Comparison of ENCODE assay signal across 8 mouse cellular contexts in genomic region chr7:110156712-110157260, GRCm38 (mm10). TPM values are rescaled to one million over a fixed set of nuclear protein-coding genes. Genes with fewer than 3 reads are reported as not detected.
DNase-seq lines count a peak whose midpoint lies in the region; ATAC-seq lines count a peak whose summit lies in the region.

No protein-coding gene starts in this region.

- no peak overlapping the region for H3K4me2 ChIP-seq in limb, embryonic 15.5 days
- H3K4me2 ChIP-seq in neural tube, embryonic 15.5 days = no peak overlapping the region

- WGBS in limb, embryonic 15.5 days = 57% methylated on average over 4 of the region's 4 CpGs
- WGBS in limb, embryonic 10.5 days = 72% methylated on average over 4 of the region's 4 CpGs
- WGBS in neural tube, embryonic 15.5 days = 68% methylated on average over 4 of the region's 4 CpGs

- no peak for DNase-seq in limb, embryonic 10.5 days (ENCODE audit: low spot score)
- peak; percentile 26 for DNase-seq in kidney, postnatal 14 days
- no peak for DNase-seq in layer of hippocampus, postnatal 10 days (ENCODE audit: low spot score in 2 of 2)
- no peak for DNase-seq in left cerebral cortex, adult 18-20 months (ENCODE audit: low spot score in 2 of 2)
- no peak for DNase-seq in right cerebral cortex, postnatal 14 days

- H3K9ac ChIP-seq in limb, embryonic 15.5 days = no peak overlapping the region
- H3K9ac ChIP-seq in neural tube, embryonic 15.5 days (replicated peaks) = no peak overlapping the region

- H3K36me3 ChIP-seq in limb, embryonic 15.5 days = no peaks in the 10 kb centered on the region
- no peaks in the 10 kb centered on the region for H3K36me3 ChIP-seq in limb, embryonic 10.5 days
- no peaks in the 10 kb centered on the region for H3K36me3 ChIP-seq in neural tube, embryonic 15.5 days

- no peak overlapping the region for H3K4me3 ChIP-seq in limb, embryonic 15.5 days
- no peak overlapping the region for H3K4me3 ChIP-seq in limb, embryonic 10.5 days
- no peak overlapping the region for H3K4me3 ChIP-seq in neural tube, embryonic 15.5 days (replicated peaks)

- peaks cover 15% of the 10 kb centered on the region for H3K4me1 ChIP-seq in limb, embryonic 15.5 days
- H3K4me1 ChIP-seq in limb, embryonic 10.5 days = peaks cover 10% of the 10 kb centered on the region; the same call in 1 of the 2 replicates
- no peaks in the 10 kb centered on the region for H3K4me1 ChIP-seq in neural tube, embryonic 15.5 days

- ATAC-seq in limb, embryonic 15.5 days (ENCODE audit: insufficient number of reproducible peaks, low FRiP score, low TSS enrichment, low read depth) = no peak
- ATAC-seq in erythroid progenitor cell, adult 5-6 weeks (replicated peaks; ENCODE audit: low FRiP score, poor library complexity, severe bottlenecking) = peak; percentile 79
- ATAC-seq in neural tube, embryonic 15.5 days (ENCODE audit: low FRiP score) = no peak

- 0 out of 2 replicates have a peak overlapping the region, but pooled peaks have one; percentile 38 for H3K27ac ChIP-seq in limb, embryonic 15.5 days
- H3K27ac ChIP-seq in limb, embryonic 10.5 days = no peak overlapping the region
- peak overlapping the region; percentile 37; the same call in 1 of the 2 replicates for H3K27ac ChIP-seq in neural tube, embryonic 15.5 days (replicated peaks)

- no peaks in the 10 kb centered on the region for H3K27me3 ChIP-seq in limb, embryonic 15.5 days
- no peaks in the 10 kb centered on the region for H3K27me3 ChIP-seq in limb, embryonic 10.5 days (ENCODE audit: low read depth, poor library complexity, severe bottlenecking)
- no peaks in the 10 kb centered on the region for H3K27me3 ChIP-seq in neural tube, embryonic 15.5 days (replicated peaks)

- no peaks in the 10 kb centered on the region for H3K9me3 ChIP-seq in limb, embryonic 15.5 days
- no peaks in the 10 kb centered on the region for H3K9me3 ChIP-seq in limb, embryonic 10.5 days (replicated peaks)
- H3K9me3 ChIP-seq in neural tube, embryonic 15.5 days (replicated peaks) = no peaks in the 10 kb centered on the region

RNA-seq across cellular contexts. Expression of gene Wee1, which starts 34.9 kb away (rescaled TPM):
- polyA plus RNA-seq in limb, embryonic 15.5 days (2015; fragmentation: Nextera tagmentation; extraction: Ambion mirVana) = 18.7 and 20.5 TPM in 2 replicates
- 33.0 and 34.8 TPM in 2 replicates for polyA plus RNA-seq in limb, embryonic 10.5 days (2016; fragmentation: Nextera tagmentation; extraction: Ambion mirVana)
- total RNA-seq in erythroid progenitor cell, adult 5-6 weeks (2015; ENCODE audit: low replicate concordance) = 34.6 and 54.9 TPM in 2 replicates
- total RNA-seq in erythroid progenitor cell, adult 5-6 weeks (2017; ENCODE audit: low replicate concordance) = 22.3 and 28.8 TPM in 2 replicates
- polyA plus RNA-seq in neural tube, embryonic 15.5 days (2015; fragmentation: Nextera tagmentation; extraction: Ambion mirVana) = 5.4 and 8.6 TPM in 2 replicates
- 1 to 10 TPM; 8.4 to 8.5 TPM for total RNA-seq in layer of hippocampus, postnatal 10 days (2021)
- total RNA-seq in left cerebral cortex, adult 18-20 months (2021) = 10 to 100 TPM; 27.3 to 27.4 TPM
